Mouse (Mus musculus): ENCODE measurements around the gene Trip13. TPM values are rescaled to one million over a fixed set of nuclear protein-coding genes. Genes with fewer than 3 reads are reported as not detected.
A peak's percentile ranks its signal among the peaks of the same experiment; 100 is the strongest.

The Trip13 gene
- total RNA-seq, 2 experiments from 2014 or later: 0.78 to 2.0 TPM

- no peak for DNase-seq (ENCODE audit: low spot score in 2 of 2)
These were observed 50.1 kb downstream of the Trip13 start for GRCm38 (mm10) chr13:73887415-73887874.

GRCm38 (mm10) chr13:73886601-73887000, 51.0 kb downstream of the Trip13 start:
- no peak for DNase-seq (ENCODE audit: low spot score in 2 of 2)

- DNase-seq (ENCODE audit: low spot score in 2 of 2): no peak
These were observed 51.5 kb downstream of the Trip13 start for GRCm38 (mm10) chr13:73886066-73886465.

- DNase-seq (ENCODE audit: low spot score in 2 of 2): no peak
These were observed 51.9 kb downstream of the Trip13 start for GRCm38 (mm10) chr13:73885656-73886055.

- DNase-seq (ENCODE audit: low spot score in 2 of 2): no peak
These were observed 56.2 kb downstream of the Trip13 start for GRCm38 (mm10) chr13:73881347-73881746.

GRCm38 (mm10) chr13:73879824-73880223, 57.8 kb downstream of the Trip13 start:
- peak in 1 of 2 experiments; percentile 24 for DNase-seq (ENCODE audit: low spot score in 2 of 2)

- no peak for DNase-seq (ENCODE audit: low spot score in 2 of 2)
These were observed 65.4 kb downstream of the Trip13 start for GRCm38 (mm10) chr13:73872159-73872558.

Small RNA genes within 50 kb of the gene (microRNA-seq; reads per million reads assigned to microRNA genes)
- gene Gm25197: 0 reads per million in 2 experiments

Other genes with a start within 250 kb of the Trip13 start
- under 1 TPM in 1 of 2 experiments, not detected in 1; 0.44 TPM for gene Slc6a19, start 232.9 kb downstream of the Trip13 start, total RNA-seq (2021)
- gene Slc12a7, start 204.7 kb downstream of the Trip13 start, total RNA-seq (2021): 1 to 10 TPM; 6.2 to 6.7 TPM
- 10 to 100 TPM; 13.7 to 14.1 TPM for gene Nkd2, start 90.2 kb downstream of the Trip13 start, total RNA-seq (2021)
- gene Brd9, start within 50 bp of the Trip13 start, total RNA-seq (2021): 100 to 1,000 TPM; 102 to 103 TPM
- gene Zdhhc11, start 26.1 kb upstream of the Trip13 start, total RNA-seq (2021): not detected
- 100 to 1,000 TPM; 206 to 208 TPM for gene Tppp, start 71.6 kb upstream of the Trip13 start, total RNA-seq (2021)
- 1 to 10 TPM; 1.7 to 2.2 TPM for gene Cep72, start 124.5 kb upstream of the Trip13 start, total RNA-seq (2021)
- 1 to 10 TPM in 1 of 2 experiments, under 1 TPM in 1; 0.93 to 1.6 TPM for gene Slc9a3, start 183.7 kb upstream of the Trip13 start, total RNA-seq (2021)